Mouse (Mus musculus) midbrain, embryonic 11.5 days (tissue): ENCODE measurements at regions not wholly inside any gene's neighbourhood (a gene's known extent, or its start where the extent isn't known, plus 50 kb on each side); places are given as distances from the start of the nearest gene placed in this dataset.

Experiments used
- ATAC-seq: fragments of 200-750 bp; cut with Nextera tagmentation; 2 replicates; pipeline ENCODE4 v1.8.0; 2017; ENCODE audit warnings: moderate TSS enrichment, moderate library complexity; ENCODE audit not compliant: low FRiP score
- DNase-seq: peaks from one replicate; pipeline ENCODE4 v3.0.0; 2015; ENCODE audit warnings: low spot score; ENCODE audit errors: missing footprints
- H3K27ac ChIP-seq: fragments of 300-500 bp; sonication (generic); 2 replicates; pipeline ENCODE4 v1.5.1; 2014; ENCODE audit warnings: low read depth, low read length
- H3K27me3 ChIP-seq: fragments of 300-500 bp; sonication (generic); 2 replicates; pipeline ENCODE4 v1.6.1; 2014; ENCODE audit warnings: mild to moderate bottlenecking, low read length, moderate library complexity, mixed read lengths; ENCODE audit not compliant: control insufficient read depth, insufficient read depth
- H3K36me3 ChIP-seq: fragments of 300-500 bp; sonication (generic); 2 replicates; pipeline ENCODE4 v1.6.1; 2014; ENCODE audit warnings: mild to moderate bottlenecking, low read length, moderate library complexity, mixed read lengths; ENCODE audit not compliant: control insufficient read depth, insufficient read depth
- H3K4me1 ChIP-seq: fragments of 300-500 bp; sonication (generic); 2 replicates; pipeline ENCODE4 v1.6.1; 2014; ENCODE audit warnings: low read length; ENCODE audit not compliant: control insufficient read depth, insufficient read depth
- H3K4me2 ChIP-seq: fragments of 300-500 bp; sonication (generic); 2 replicates; pipeline ENCODE4 v1.6.1; 2014; ENCODE audit warnings: mild to moderate bottlenecking, moderate library complexity
- H3K4me3 ChIP-seq: fragments of 300-500 bp; sonication (generic); 2 replicates; pipeline ENCODE4 v1.5.1; 2014; ENCODE audit warnings: low read depth, low read length
- H3K9ac ChIP-seq: fragments of 300-500 bp; sonication (generic); 2 replicates; pipeline ENCODE4 v1.6.1; 2014; ENCODE audit warnings: low read length
- H3K9me3 ChIP-seq: fragments of 300-500 bp; sonication (generic); 2 replicates; pipeline ENCODE4 v1.6.1; 2016; ENCODE audit warnings: low read length; ENCODE audit not compliant: control insufficient read depth
- WGBS: fragments of 180-500 bp; shearing (Covaris S2); extraction: QIAGEN DNeasy Blood & Tissue Kit; methylation state at CpG from one replicate; pipeline ENCODE4 v1.1.7; 2014; 5-methylcytosine and 5-hydroxymethylcytosine counted together

DNA sequence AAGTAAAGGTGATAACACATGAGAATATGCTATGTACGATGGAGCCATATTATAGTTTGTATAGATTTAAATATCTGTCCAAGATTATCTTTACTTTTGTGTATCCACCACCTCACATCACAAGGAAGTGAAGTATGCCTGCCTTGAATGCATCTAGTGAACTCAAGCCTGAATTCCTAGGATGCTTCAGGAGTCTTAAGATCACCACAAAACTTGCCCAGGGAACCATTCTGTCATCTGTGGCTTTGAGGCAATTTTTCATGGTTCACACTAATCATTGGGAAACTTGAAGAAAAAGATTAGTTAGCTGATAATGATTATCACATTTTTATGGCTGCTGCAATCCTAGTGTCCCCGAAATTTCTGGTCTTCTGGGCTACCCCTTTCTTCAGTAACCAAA lies 288.5 kb upstream of the BC052040 start:
- WGBS = 83% methylated on average over 2 of the region's 2 CpGs
- no peak for ATAC-seq
- no peaks in the 10 kb centered on the region for H3K27me3 ChIP-seq

DNA sequence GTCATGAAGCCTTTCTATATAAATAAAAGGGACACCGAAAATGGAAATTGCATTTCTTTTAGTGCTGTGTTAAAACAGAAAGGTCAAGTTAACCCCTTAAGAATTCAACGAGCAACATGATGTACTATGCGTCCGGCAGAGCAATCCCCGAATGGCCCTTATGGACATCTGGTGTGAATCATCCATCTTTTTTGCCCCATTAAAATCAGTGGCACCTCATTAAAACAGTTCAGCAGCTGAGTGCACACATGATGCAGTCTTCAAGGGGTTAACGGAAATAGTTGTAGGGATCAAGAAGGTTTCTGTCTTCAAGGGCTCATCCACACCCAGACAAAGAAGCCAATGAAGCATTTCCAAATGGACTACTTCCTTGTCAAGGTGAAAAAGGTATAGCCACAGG lies 284.1 kb upstream of the BC052040 start:
- Histone ChIP-seq H3K4me1 (no peaks in the 10 kb centered on the region), H3K4me3 (no peak overlapping the region), H3K27me3 (no peaks in the 10 kb centered on the region), H3K9ac (no peak overlapping the region), H3K4me2 (no peak overlapping the region), H3K9me3 (no peaks in the 10 kb centered on the region), H3K36me3 (no peaks in the 10 kb centered on the region), H3K27ac (no peak overlapping the region)
- DNase-seq = no peak
- ATAC-seq = no peak
- 88% methylated on average over 6 of the region's 6 CpGs for WGBS

More for the DNA sequence above, 288.5 kb upstream of the BC052040 start:
- peak; percentile 8 for DNase-seq
- Histone ChIP-seq H3K36me3 (no peaks in the 10 kb centered on the region), H3K4me1 (no peaks in the 10 kb centered on the region), H3K4me2 (no peak overlapping the region), H3K9ac (no peak overlapping the region), H3K9me3 (no peaks in the 10 kb centered on the region), H3K27ac (no peak overlapping the region), H3K4me3 (no peak overlapping the region)

DNA sequence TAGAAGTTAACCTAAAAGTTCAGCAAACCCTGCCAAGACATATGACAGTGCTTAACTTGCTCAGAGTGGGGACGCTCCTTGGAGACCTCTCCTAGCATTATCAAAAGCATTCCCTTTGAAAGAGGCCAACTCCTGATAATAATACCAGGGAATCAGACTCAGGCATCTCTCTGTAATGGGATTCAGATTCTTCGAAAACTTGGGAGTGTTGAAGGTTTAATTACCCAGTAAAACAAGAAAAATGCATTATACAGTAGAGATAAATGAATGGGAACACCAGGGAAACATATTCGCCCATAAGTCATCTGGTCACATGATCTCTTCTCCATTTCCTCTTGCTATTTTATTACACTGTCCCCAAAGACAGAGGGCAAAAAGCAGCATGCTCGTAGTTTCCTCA lies 274.3 kb upstream of the BC052040 start:
- 85% methylated on average over 4 of the region's 4 CpGs for WGBS
- no peaks in the 10 kb centered on the region for H3K27me3 ChIP-seq
- no peaks in the 10 kb centered on the region for H3K36me3 ChIP-seq
- no peak overlapping the region for H3K27ac ChIP-seq
- no peak overlapping the region for H3K4me3 ChIP-seq
- peaks cover 3% of the 10 kb centered on the region; the same call in 1 of the 2 replicates for H3K4me1 ChIP-seq
- H3K9ac ChIP-seq = no peak overlapping the region
- ATAC-seq (no peak), DNase-seq (no peak)
- H3K9me3 ChIP-seq = no peaks in the 10 kb centered on the region
- no peak overlapping the region for H3K4me2 ChIP-seq

DNA sequence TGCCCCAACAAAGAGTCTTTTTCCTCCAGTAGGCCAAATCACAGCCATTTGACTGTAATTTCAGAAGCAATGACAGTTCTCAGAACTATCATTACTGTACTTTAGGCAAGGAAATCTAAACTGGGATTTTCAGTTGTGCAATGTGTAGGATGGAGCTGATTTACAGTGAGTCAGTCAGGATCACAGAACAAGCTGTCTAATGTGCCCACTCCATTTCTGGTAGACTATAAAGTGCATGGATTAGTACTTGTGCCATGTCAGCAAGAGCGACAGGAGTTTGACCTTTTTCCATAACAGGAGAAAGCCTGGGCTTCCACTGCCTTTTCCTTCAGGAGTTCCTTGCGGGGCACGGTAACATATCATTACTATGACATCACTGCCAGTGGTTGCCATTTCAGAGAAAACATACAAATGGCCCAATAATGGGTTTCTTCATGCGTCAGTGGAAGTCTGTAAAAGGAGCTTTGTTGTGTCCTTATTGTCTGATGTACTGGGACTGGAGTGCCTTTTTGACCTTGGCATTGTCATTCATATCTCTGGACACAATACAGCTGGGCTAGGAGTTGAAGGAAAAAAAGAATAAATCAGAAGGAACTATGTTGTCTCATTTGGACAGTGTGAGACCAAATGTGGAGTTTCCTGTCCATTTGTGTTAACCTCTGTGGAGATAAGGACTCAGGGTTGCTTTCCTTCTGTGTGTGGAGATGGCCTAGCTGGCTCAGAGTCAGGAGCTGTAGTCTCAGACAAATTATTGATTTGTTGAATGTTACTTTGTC lies 271.5 kb upstream of the BC052040 start:
- ATAC-seq (0 out of 2 replicates have a peak, but pooled peaks have one; percentile 38), DNase-seq (no peak)
- Histone ChIP-seq H3K4me3 (no peak overlapping the region), H3K9ac (no peak overlapping the region), H3K36me3 (no peaks in the 10 kb centered on the region), H3K4me1 (peaks cover 3% of the 10 kb centered on the region; the same call in 1 of the 2 replicates), H3K4me2 (no peak overlapping the region), H3K27me3 (no peaks in the 10 kb centered on the region), H3K9me3 (no peaks in the 10 kb centered on the region), H3K27ac (no peak overlapping the region)
- WGBS = 46% methylated on average over 4 of the region's 4 CpGs

DNA sequence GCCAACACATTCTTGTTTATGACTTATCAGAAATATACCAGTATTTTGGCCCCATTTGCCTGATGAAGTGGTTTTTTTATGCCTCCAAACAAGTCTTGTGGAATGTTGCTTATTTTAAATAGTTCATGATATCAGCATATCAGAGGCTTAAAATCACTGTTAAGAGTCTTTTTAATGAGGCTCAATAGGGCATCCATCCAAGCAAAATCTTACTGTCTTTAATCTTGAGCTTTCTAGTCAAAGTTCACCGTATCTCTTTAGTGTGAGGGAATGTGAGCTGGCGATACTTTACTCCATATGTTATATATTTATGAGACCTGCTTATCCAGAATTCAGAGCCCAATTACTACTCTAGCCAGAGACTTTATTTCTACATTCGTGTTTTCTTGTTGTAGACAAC lies 263.0 kb upstream of the BC052040 start:
- H3K4me3 ChIP-seq = no peak overlapping the region
- 88% methylated on average over 3 of the region's 3 CpGs for WGBS
- H3K27me3 ChIP-seq = peaks cover 2% of the 10 kb centered on the region; the same call in 1 of the 2 replicates
- H3K4me1 ChIP-seq = peaks cover 5% of the 10 kb centered on the region; the same call in 1 of the 2 replicates
- no peaks in the 10 kb centered on the region for H3K36me3 ChIP-seq
- H3K9ac ChIP-seq = no peak overlapping the region
- no peaks in the 10 kb centered on the region for H3K9me3 ChIP-seq
- DNase-seq (peak; percentile 31), ATAC-seq (no peak)
- H3K4me2 ChIP-seq = no peak overlapping the region
- H3K27ac ChIP-seq = no peak overlapping the region

DNA sequence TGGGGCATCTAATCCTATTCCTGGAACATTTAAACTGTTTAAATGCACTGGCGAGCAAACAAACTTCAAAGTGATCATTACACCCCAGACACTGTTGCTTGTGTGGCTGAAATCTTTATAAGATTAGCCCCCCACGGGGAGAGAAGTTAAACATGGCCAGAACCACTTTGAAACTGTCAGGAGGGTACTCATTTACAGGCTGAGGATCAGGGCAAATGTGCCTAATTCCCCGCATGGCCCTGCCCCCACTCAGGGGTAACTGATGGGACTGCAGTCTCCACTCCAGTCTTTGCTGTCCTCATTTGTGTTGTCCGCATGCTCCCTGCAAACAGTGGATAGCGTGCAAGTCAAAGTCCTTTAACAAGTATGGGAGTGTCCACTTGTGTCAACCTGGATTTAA lies 258.9 kb upstream of the BC052040 start:
- H3K4me1 ChIP-seq = peaks cover 5% of the 10 kb centered on the region; the same call in 1 of the 2 replicates
- peak; percentile 92 for DNase-seq
- 9% methylated on average over 5 of the region's 5 CpGs for WGBS

DNA sequence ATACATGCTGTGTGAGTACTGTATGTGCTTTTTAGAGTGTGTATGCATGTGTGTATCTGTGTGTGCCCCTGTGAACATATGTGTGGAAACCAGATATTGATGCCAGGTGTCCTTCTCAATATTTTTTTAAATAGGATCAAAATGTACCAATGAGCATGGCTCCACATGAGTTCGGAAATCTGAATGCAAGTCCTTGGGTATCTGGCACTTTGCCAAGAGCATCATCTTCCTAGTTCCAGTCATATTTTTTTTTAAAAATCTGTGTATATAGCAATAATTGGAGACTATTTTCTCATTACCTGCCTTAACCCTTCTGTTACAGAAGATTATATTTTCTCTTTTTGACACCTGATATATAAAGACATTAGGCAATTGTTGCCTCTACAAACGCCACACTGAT lies 255.0 kb upstream of the BC052040 start:
- 88% methylated on average over 2 of the region's 2 CpGs for WGBS
- ATAC-seq (no peak), DNase-seq (no peak)
- H3K9ac ChIP-seq = no peak overlapping the region
- no peaks in the 10 kb centered on the region for H3K9me3 ChIP-seq
- H3K4me1 ChIP-seq = peaks cover 5% of the 10 kb centered on the region; the same call in 1 of the 2 replicates
- no peak overlapping the region for H3K27ac ChIP-seq
- H3K27me3 ChIP-seq = peaks cover 13% of the 10 kb centered on the region; the same call in 1 of the 2 replicates
- H3K36me3 ChIP-seq = no peaks in the 10 kb centered on the region
- H3K4me2 ChIP-seq = no peak overlapping the region
- no peak overlapping the region for H3K4me3 ChIP-seq

More for the DNA sequence above, 258.9 kb upstream of the BC052040 start:
- peaks cover 13% of the 10 kb centered on the region; the same call in 1 of the 2 replicates for H3K27me3 ChIP-seq
- no peak overlapping the region for H3K9ac ChIP-seq
- no peak overlapping the region for H3K4me3 ChIP-seq
- no peaks in the 10 kb centered on the region for H3K9me3 ChIP-seq
- ATAC-seq = peak; percentile 76
- no peaks in the 10 kb centered on the region for H3K36me3 ChIP-seq
- H3K27ac ChIP-seq = no peak overlapping the region
- H3K4me2 ChIP-seq = no peak overlapping the region

DNA sequence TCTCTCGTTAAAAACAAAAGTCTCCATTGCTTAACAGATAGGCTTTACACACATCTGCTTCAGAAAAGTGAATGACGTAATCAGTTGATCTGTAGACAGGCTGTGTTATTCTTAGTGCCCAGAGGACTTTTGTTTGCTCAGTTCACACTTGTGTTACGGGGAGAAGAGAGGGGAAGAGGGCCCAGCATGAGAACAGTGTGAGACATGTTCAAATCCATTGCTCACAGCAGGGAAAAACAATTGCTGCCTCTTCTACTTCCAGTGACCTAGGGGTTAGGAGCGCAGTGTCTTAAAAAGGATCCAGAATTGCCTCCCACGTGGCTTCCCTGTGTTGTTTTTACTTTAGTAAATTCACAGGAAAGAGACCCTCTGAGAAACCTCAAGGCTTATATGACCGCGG lies 243.3 kb upstream of the BC052040 start:
- Histone ChIP-seq H3K36me3 (no peaks in the 10 kb centered on the region), H3K9me3 (no peaks in the 10 kb centered on the region), H3K27me3 (no peaks in the 10 kb centered on the region; the same call in 1 of the 2 replicates), H3K27ac (no peak overlapping the region), H3K4me3 (no peak overlapping the region), H3K4me1 (no peaks in the 10 kb centered on the region; the same call in 1 of the 2 replicates), H3K9ac (no peak overlapping the region), H3K4me2 (no peak overlapping the region)
- 26% methylated on average over 7 of the region's 7 CpGs for WGBS
- peak; percentile 70; the same call in 1 of the 2 replicates for ATAC-seq
- DNase-seq = peak; percentile 91

DNA sequence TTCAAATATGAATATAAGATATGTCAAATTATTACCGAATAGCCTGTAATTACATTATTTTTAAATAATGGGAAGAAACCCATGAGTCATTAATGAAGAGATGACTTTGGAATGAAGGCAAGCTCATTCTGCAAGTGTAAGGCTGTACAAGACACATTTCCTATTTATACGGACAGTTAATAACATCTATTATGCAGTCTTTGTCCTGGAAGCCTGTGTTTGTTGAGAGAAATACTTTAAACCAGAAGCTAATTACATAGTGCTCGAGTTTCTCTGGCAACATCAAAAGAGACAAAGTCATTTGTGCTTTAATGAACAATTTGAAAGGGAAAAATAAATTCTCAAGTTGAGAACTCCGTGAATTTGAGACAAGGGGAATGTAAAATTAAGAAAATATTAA lies 242.5 kb upstream of the BC052040 start:
- H3K4me2 ChIP-seq = no peak overlapping the region
- no peak overlapping the region for H3K9ac ChIP-seq
- no peaks in the 10 kb centered on the region for H3K36me3 ChIP-seq
- no peaks in the 10 kb centered on the region; the same call in 1 of the 2 replicates for H3K4me1 ChIP-seq
- no peak for DNase-seq
- no peak overlapping the region for H3K4me3 ChIP-seq
- WGBS = 59% methylated on average over 4 of the region's 4 CpGs
- no peak for ATAC-seq
- H3K27me3 ChIP-seq = no peaks in the 10 kb centered on the region; the same call in 1 of the 2 replicates
- no peaks in the 10 kb centered on the region for H3K9me3 ChIP-seq
- H3K27ac ChIP-seq = no peak overlapping the region
